Mouse (Mus musculus) induced T-regulatory cell, adult 2 months (primary cell): ENCODE measurements around the gene Sema5a.

Source experiments
- DNase-seq: peaks from one replicate; pipeline ENCODE4 v3.0.0-alpha.2; 2012; ENCODE audit warnings: low read depth

Gene Sema5a

GRCm38 (mm10) chr15:32254806-32255205, 10.2 kb downstream of the Sema5a start:
- DNase-seq, result no peak

GRCm38 (mm10) chr15:32257340-32257739, 12.7 kb downstream of the Sema5a start:
- DNase-seq, result no peak

GRCm38 (mm10) chr15:32257886-32258319, 13.3 kb downstream of the Sema5a start:
- DNase-seq, result no peak

- DNase-seq, result no peak
Measured at GRCm38 (mm10) chr15:32259362-32260096, 14.9 kb downstream of the Sema5a start.

GRCm38 (mm10) chr15:32260942-32261341, 16.3 kb downstream of the Sema5a start:
- no peak for DNase-seq

GRCm38 (mm10) chr15:32263651-32264050, 19.0 kb downstream of the Sema5a start:
- DNase-seq, result no peak

GRCm38 (mm10) chr15:32264822-32265377, 20.3 kb downstream of the Sema5a start:
- no peak for DNase-seq

GRCm38 (mm10) chr15:32265378-32265934, 20.8 kb downstream of the Sema5a start:
- DNase-seq, result no peak

- no peak for DNase-seq
Measured at GRCm38 (mm10) chr15:32266122-32266820, 21.7 kb downstream of the Sema5a start.

GRCm38 (mm10) chr15:32270106-32270505, 25.5 kb downstream of the Sema5a start:
- DNase-seq, result no peak

GRCm38 (mm10) chr15:32273925-32274324, 29.3 kb downstream of the Sema5a start:
- DNase-seq, result no peak

- DNase-seq, result no peak
Measured at GRCm38 (mm10) chr15:32275020-32275419, 30.4 kb downstream of the Sema5a start.

GRCm38 (mm10) chr15:32278600-32278999, 34.0 kb downstream of the Sema5a start:
- no peak for DNase-seq

- no peak for DNase-seq
Measured at GRCm38 (mm10) chr15:32281374-32281773, 36.8 kb downstream of the Sema5a start.

- DNase-seq, result no peak
Measured at GRCm38 (mm10) chr15:32284688-32285087, 40.1 kb downstream of the Sema5a start.

GRCm38 (mm10) chr15:32286296-32286695, 41.7 kb downstream of the Sema5a start:
- no peak for DNase-seq

GRCm38 (mm10) chr15:32288480-32288879, 43.9 kb downstream of the Sema5a start:
- no peak for DNase-seq

GRCm38 (mm10) chr15:32291000-32291399, 46.4 kb downstream of the Sema5a start:
- no peak for DNase-seq

GRCm38 (mm10) chr15:32296523-32296922, 51.9 kb downstream of the Sema5a start:
- DNase-seq, result no peak

GRCm38 (mm10) chr15:32297266-32297665, 52.7 kb downstream of the Sema5a start:
- no peak for DNase-seq

GRCm38 (mm10) chr15:32298525-32298924, 53.9 kb downstream of the Sema5a start:
- DNase-seq, result no peak

- DNase-seq, result no peak
Measured at GRCm38 (mm10) chr15:32300991-32301390, 56.4 kb downstream of the Sema5a start.
